Mouse (Mus musculus): Measurements from ENCODE around the gene Fkbp5. TPM values are rescaled to one million over a fixed set of nuclear protein-coding genes. Genes with fewer than 3 reads are reported as not detected.

Gene Fkbp5
- polyA plus RNA-seq, 1 experiment from 2014 or later = 32.8 TPM

DNA sequence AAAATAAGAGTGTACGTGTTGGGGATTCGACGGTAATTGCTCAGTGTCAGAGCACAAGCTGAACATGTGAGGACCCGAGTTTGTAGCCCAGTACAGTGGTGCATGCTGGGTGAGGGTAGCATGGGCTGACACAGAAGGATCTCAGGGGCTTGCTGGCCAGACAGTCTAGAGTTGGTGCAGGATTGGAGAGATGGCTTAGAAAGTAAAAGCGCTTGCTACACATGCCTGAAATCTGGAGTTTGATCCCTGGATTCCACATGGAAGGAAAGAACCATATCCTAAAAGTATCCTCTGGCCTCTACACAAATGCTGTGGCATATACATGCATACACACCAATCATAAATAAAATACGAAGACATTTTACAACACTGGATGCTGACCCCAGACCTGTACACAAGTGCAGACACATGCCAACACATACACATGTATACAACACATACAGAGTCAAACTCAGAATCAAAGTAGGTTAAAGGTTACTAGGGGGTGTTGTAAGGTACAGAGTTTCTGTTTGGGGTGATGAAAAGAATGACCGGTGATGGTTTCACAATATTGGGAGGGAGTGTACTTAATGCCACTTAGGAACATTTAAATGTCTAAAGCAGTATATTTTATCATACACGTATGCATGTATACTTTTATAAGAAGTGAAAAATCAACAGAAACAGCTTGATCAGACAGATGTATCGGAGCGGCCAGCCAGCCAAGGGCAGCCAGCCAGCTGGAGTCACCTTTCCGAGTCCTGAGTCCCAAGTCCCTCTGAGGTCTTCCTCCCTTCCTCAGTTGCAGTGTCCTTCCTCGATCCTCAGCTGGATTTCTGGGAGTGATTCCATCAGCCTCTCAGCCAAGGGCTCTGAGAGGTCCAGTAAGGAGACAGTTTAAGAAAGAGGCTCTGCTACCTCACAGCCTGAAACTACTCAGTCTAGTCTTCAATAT lies 71.2 kb downstream of the Fkbp5 start:
- no peaks in the 10 kb centered on the region for H3K36me3 ChIP-seq
- no peak for ATAC-seq (replicated peaks)
- no peak overlapping the region for H3K9ac ChIP-seq (replicated peaks)
- no peaks in the 10 kb centered on the region for H3K27me3 ChIP-seq
- 93% methylated on average over 12 of the region's 12 CpGs for WGBS
- no peak overlapping the region for H3K4me3 ChIP-seq
- no peak overlapping the region for H3K4me2 ChIP-seq (replicated peaks)
- H3K27ac ChIP-seq (replicated peaks) = no peak overlapping the region
- H3K4me1 ChIP-seq = no peaks in the 10 kb centered on the region
- no peaks in the 10 kb centered on the region for H3K9me3 ChIP-seq

DNA sequence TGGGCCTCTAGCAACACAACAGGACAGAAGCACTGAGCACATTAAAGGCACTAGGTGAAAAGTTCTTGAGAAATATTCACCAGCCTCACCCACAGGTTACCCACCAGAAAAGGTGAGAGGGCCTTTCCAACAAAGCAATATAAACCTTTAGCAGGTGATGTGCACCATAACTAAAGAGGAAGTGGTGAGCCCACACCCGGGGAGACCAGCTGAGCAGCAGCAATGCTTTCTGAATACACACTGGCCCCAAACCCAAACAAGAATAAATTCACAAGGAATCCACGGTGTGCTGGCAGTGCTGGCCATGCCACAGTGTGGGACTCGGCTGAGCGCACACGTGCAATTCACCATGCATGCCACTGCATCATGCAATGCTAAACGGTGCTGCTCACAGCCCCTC lies 74.7 kb downstream of the Fkbp5 start:
- Histone ChIP-seq H3K36me3 (0 out of 2 replicates have a peak, but pooled peaks cover 2% of the 10 kb centered on the region), H3K4me1 (no peaks in the 10 kb centered on the region), H3K27ac (replicated peaks) (no peak overlapping the region), H3K9ac (replicated peaks) (no peak overlapping the region), H3K4me3 (no peak overlapping the region), H3K27me3 (no peaks in the 10 kb centered on the region), H3K9me3 (no peaks in the 10 kb centered on the region), H3K4me2 (replicated peaks) (no peak overlapping the region)
- no peak for ATAC-seq (replicated peaks)
- WGBS = 78% methylated on average over 6 of the region's 6 CpGs

DNA sequence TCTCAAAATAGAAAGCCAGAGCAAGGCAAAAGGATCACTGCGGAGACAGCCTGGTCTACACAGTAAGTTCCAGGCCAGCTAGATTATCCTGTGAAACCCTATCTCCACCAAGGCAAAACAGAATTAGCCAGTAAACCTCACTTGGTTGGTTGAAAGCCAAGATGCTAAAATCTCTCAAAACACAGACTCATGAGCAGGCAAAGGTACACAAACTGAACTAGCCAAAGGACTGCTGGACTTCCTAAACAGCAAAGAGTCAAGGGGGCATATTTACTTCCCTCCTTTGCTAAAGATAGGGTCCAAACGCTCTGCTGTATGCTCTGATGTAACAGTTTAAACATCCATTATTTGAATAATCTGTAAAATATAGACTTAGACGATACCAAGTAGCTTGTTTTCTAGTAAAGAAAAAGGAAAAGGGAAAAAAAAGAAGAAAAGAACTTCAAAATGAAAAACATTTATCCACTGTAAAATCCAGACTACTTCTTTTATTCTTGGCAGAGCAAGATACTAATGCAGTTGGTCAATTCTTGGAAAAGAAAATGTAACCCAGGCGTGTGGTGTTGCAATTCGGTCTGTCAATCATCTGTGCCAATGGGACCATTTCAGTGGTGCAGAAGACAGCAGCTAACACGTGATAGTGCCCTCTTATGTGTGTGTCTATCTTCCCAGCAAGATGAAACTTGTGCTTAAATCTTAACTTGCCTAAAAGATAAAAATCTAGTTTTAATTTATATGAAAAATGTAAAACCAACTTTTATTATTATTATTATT lies 78.8 kb downstream of the Fkbp5 start:
- Histone ChIP-seq H3K27ac (replicated peaks) (no peak overlapping the region), H3K36me3 (peaks cover 2% of the 10 kb centered on the region; the same call in 1 of the 2 replicates), H3K9ac (replicated peaks) (no peak overlapping the region), H3K27me3 (no peaks in the 10 kb centered on the region), H3K4me3 (no peak overlapping the region), H3K4me2 (replicated peaks) (no peak overlapping the region), H3K9me3 (no peaks in the 10 kb centered on the region), H3K4me1 (no peaks in the 10 kb centered on the region)
- ATAC-seq (replicated peaks) = no peak
- 82% methylated on average over 6 of the region's 6 CpGs for WGBS

DNA sequence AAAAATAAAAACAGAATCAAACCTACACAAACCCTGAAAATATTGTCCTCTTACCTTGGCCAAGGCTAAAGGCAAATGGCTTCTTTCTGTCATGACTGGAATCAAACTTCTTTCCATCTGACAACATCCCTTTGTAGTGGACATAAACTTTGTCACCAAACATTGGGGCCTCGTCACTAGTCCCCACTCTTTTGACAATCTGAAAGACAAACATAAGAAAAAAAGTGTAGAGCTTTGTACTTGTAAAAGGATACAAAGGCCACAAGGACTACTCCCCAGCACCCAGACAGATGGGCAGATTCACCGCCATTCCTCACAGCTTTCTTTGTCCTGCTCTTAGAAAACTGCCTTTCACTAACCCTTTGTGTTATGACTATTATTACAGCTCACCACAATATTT lies 79.4 kb downstream of the Fkbp5 start:
- no peak overlapping the region for H3K4me2 ChIP-seq (replicated peaks)
- no peak overlapping the region for H3K4me3 ChIP-seq
- no peaks in the 10 kb centered on the region for H3K9me3 ChIP-seq
- H3K9ac ChIP-seq (replicated peaks) = no peak overlapping the region
- H3K27me3 ChIP-seq = no peaks in the 10 kb centered on the region
- no peak for ATAC-seq (replicated peaks)
- no peak overlapping the region for H3K27ac ChIP-seq (replicated peaks)
- 88% methylated on average over 2 of the region's 2 CpGs for WGBS
- H3K36me3 ChIP-seq = peaks cover 2% of the 10 kb centered on the region; the same call in 1 of the 2 replicates
- no peaks in the 10 kb centered on the region for H3K4me1 ChIP-seq

DNA sequence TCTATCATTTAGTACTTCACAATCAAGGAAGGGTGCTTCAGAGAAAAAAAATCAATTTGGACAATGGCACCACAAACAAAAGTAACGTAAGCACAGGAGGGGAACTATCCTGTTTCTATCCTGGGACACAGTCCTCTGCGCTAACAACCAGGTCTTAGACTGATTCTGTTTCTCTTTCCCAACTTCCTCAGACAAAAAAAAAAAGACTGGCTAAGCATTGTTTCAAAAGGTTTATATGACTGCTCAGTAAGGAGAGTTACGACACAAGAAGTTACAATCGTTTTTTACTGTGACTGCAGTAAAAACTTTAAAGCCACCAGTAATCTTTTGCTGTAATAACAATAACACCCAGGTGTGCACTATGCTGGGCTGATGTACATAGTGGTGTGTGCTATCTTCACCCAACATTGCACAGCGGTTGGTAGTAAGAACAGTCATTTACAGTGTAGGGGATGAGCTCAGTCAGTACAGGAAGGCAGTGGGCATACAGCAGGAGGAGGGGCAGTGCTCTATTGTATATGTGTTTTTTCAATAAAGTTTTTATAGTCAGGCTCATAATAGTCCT lies 82.3 kb downstream of the Fkbp5 start:
- H3K9me3 ChIP-seq = no peaks in the 10 kb centered on the region
- no peak overlapping the region for H3K4me2 ChIP-seq (replicated peaks)
- H3K4me1 ChIP-seq = no peaks in the 10 kb centered on the region
- 87% methylated on average over 5 of the region's 5 CpGs for WGBS
- H3K9ac ChIP-seq (replicated peaks) = no peak overlapping the region
- peaks cover 2% of the 10 kb centered on the region; the same call in 1 of the 2 replicates for H3K36me3 ChIP-seq
- no peaks in the 10 kb centered on the region for H3K27me3 ChIP-seq
- ATAC-seq (replicated peaks) = no peak
- H3K27ac ChIP-seq (replicated peaks) = no peak overlapping the region
- H3K4me3 ChIP-seq = no peak overlapping the region

DNA sequence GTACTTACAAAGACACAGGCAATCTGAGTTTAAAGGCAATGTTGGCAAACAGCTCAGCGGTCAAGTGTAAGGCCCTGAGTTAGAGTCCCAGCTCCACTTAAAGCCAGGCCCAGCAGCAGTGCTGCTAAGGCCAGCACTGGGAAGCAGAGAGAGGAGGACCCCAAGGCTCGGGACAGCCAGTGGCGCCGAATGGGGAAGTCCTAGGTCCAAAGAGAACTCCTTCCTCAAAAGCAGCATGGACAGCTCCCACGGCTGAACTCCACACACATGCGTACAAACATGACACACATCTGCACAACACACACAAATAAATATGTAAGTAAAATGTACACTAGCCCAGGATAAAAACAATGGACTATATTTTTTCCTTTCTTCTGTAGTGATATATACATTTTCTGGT lies 84.3 kb downstream of the Fkbp5 start:
- H3K4me3 ChIP-seq = no peak overlapping the region
- no peaks in the 10 kb centered on the region; the same call in 1 of the 2 replicates for H3K36me3 ChIP-seq
- no peaks in the 10 kb centered on the region for H3K9me3 ChIP-seq
- 92% methylated on average over 6 of the region's 6 CpGs for WGBS
- H3K4me2 ChIP-seq (replicated peaks) = no peak overlapping the region
- H3K27me3 ChIP-seq = no peaks in the 10 kb centered on the region
- no peak overlapping the region for H3K9ac ChIP-seq (replicated peaks)
- ATAC-seq (replicated peaks) = no peak
- H3K4me1 ChIP-seq = no peaks in the 10 kb centered on the region
- H3K27ac ChIP-seq (replicated peaks) = no peak overlapping the region

DNA sequence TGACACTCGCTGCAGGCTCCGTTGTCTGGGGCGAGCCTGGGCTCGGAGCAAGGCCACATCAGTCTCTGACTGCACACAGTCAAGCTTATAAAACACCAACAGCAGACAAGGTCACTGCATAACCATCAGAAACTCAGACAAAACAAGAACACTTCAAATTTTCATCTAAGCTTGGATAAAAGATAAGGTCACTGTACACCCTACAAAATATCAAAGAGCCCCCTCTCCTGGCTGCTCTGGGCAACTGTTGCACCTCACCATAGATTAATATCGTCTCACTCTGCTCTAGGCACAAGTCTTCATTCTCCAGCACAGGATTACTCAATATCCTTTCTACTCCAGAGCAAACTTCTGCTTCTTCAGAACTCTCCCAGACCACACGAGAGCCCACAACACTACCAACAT lies 85.4 kb downstream of the Fkbp5 start:
- WGBS = 93% methylated on average over 6 of the region's 6 CpGs
- Histone ChIP-seq H3K36me3 (peaks cover 4% of the 10 kb centered on the region; the same call in 1 of the 2 replicates), H3K27ac (replicated peaks) (no peak overlapping the region), H3K4me2 (replicated peaks) (no peak overlapping the region), H3K27me3 (no peaks in the 10 kb centered on the region), H3K9me3 (no peaks in the 10 kb centered on the region), H3K4me1 (no peaks in the 10 kb centered on the region), H3K9ac (replicated peaks) (no peak overlapping the region), H3K4me3 (no peak overlapping the region)
- no peak for ATAC-seq (replicated peaks)

DNA sequence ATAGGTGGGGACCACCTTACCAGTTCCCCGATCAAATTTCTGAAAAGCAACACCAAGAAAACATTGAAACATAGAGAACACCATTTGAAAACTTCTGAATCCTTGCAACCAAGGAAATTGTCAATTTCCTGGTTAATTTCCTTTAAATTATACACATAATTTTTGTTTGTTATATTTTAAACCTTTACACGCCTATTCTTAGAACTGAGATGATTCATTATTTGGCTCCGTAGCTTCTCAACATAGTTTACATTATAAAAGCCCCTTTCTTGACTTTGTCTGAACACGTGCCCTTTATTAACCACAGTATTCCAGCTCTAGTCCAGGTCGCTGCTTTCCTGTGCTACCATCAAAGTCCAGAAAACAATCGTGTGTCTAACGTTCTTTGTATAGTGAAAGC lies 86.3 kb downstream of the Fkbp5 start:
- 75% methylated on average over 7 of the region's 7 CpGs for WGBS
- H3K36me3 ChIP-seq = peaks cover 11% of the 10 kb centered on the region

DNA sequence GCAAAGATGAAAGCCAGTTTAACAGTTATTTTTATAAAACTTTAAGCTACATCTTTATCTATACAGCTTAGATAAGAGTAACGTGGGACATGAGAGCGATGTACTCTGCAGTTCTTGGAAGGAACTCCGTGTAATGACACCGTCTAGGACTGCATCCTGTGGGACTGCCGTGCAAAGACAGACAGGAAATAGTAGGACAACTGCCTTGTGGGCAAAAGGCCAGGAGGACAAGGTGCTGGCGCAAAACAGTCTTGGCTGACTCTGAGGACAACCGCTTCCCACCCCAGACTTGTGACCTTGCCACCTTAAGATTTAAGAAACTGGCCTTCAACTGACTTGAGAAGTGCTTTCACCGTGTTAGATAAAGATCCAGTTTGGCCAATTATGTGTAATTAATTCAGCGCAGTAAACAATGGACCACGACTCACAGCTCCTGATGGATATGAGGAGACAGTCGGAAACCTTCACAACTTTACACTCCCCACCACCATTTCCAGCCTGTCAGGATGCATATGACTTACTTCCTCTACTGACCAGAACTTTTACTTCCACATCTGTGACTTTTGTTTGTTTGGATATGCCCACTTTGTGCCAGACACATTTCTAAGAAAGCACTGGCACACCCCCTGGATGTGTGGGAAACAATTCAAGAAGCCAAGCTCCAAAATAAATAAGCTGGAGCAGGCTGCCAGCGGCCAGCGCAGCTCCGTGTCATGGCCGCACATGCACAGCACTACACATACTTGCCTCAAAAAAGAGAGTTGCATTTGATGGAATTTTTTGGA lies 88.7 kb downstream of the Fkbp5 start:
- no peak for ATAC-seq (replicated peaks)
- Histone ChIP-seq H3K4me1 (no peaks in the 10 kb centered on the region), H3K27ac (replicated peaks) (no peak overlapping the region), H3K27me3 (no peaks in the 10 kb centered on the region), H3K4me2 (replicated peaks) (no peak overlapping the region), H3K36me3 (peaks cover 13% of the 10 kb centered on the region), H3K4me3 (no peak overlapping the region), H3K9ac (replicated peaks) (no peak overlapping the region), H3K9me3 (no peaks in the 10 kb centered on the region)
- 82% methylated on average over 15 of the region's 15 CpGs for WGBS

More for the DNA sequence above, 86.3 kb downstream of the Fkbp5 start:
- no peaks in the 10 kb centered on the region for H3K9me3 ChIP-seq
- ATAC-seq (replicated peaks) = no peak
- no peaks in the 10 kb centered on the region for H3K4me1 ChIP-seq
- H3K4me3 ChIP-seq = no peak overlapping the region
- H3K9ac ChIP-seq (replicated peaks) = no peak overlapping the region
- no peak overlapping the region for H3K4me2 ChIP-seq (replicated peaks)
- H3K27me3 ChIP-seq = no peaks in the 10 kb centered on the region
- H3K27ac ChIP-seq (replicated peaks) = no peak overlapping the region

DNA sequence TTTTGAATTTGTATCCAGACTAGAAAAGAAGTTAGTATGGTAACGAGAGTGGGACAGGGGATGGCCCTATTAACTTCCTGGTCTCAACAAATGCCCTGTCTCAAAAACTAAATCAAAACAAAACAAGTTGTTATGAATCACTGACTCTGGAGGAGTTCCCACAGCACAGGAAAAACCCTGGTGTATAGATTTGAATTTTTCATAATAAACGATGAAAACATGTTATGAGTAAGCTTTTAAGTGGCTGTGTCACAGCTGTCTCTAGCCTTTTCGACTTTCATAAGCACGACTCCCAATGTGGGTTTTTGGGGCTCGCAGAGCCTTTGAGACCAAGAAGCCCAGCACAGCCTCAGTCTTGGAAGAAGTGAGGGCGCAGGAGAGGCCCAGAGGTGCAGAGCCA lies 89.7 kb downstream of the Fkbp5 start:
- H3K4me1 ChIP-seq = no peaks in the 10 kb centered on the region
- no peaks in the 10 kb centered on the region for H3K9me3 ChIP-seq
- H3K4me2 ChIP-seq (replicated peaks) = no peak overlapping the region
- WGBS = 90% methylated on average over 6 of the region's 6 CpGs
- no peak for ATAC-seq (replicated peaks)
- peaks cover 13% of the 10 kb centered on the region for H3K36me3 ChIP-seq
- H3K4me3 ChIP-seq = no peak overlapping the region
- H3K27me3 ChIP-seq = no peaks in the 10 kb centered on the region
- H3K27ac ChIP-seq (replicated peaks) = no peak overlapping the region
- no peak overlapping the region for H3K9ac ChIP-seq (replicated peaks)

DNA sequence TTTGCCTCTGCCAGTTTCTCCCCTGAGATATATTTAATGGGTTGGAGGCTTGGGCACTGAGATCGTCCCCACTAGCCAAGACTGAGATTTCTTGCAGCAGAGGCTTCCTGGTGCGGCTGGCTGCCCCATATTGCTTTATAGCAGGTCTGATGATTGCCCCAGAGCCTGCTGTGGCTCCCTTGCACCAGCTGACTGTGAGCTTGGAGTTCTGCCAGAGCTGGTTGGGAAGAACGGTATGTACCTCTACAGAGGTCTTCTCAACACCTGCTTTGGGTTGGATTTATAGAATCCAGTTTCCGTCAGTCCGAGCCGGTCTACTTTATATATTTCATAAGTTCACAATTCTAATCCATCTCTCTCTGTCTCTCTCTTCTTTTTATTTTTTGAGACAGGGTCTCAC lies 93.0 kb downstream of the Fkbp5 start:
- Histone ChIP-seq H3K9ac (replicated peaks) (no peak overlapping the region), H3K27ac (replicated peaks) (no peak overlapping the region), H3K27me3 (no peaks in the 10 kb centered on the region), H3K4me2 (replicated peaks) (no peak overlapping the region), H3K4me1 (no peaks in the 10 kb centered on the region), H3K4me3 (no peak overlapping the region), H3K9me3 (no peaks in the 10 kb centered on the region), H3K36me3 (peaks cover 13% of the 10 kb centered on the region)
- WGBS = 81% methylated on average over 6 of the region's 6 CpGs
- no peak for ATAC-seq (replicated peaks)
